Mouse (Mus musculus): Measurements from ENCODE around the gene Sema4c. TPM values are rescaled to one million over a fixed set of nuclear protein-coding genes. Genes with fewer than 3 reads are reported as not detected.

Sema4c gene
- polyA plus RNA-seq, 1 experiment from 2014 or later, result 35.3 TPM

DNA sequence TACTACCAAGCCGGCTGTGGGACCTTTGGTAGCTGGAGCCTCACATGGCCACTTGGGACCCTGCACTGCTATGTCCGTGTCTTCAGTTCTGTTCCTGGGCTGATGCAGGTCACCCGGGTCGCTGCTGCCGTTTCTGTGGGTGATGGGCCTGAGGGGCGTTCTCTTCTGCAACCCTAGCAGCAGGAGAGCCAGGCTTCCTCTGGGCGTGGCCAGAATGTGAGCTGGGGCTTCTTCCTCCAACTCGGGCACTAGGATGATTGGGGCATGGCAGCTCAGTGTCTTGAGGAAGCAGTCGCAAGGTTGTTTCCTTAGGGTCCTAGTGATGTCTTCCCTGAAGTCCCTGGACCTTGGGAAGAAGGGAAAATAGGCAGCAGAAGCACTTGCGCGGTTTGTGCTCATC is 38.5 kb downstream of the Sema4c start:
- Histone ChIP-seq H3K27ac (no peak overlapping the region), H3K4me2 (no peak overlapping the region), H3K36me3 (peaks cover 77% of the 10 kb centered on the region), H3K27me3 (no peaks in the 10 kb centered on the region), H3K4me3 (replicated peaks) (no peak overlapping the region), H3K4me1 (replicated peaks) (peaks cover 35% of the 10 kb centered on the region), H3K9me3 (no peaks in the 10 kb centered on the region), H3K9ac (replicated peaks) (no peak overlapping the region)
- no peak for ATAC-seq (ENCODE audit: insufficient number of reproducible peaks, insufficient read depth, low FRiP score, low TSS enrichment, low read depth)
- 80% methylated on average over 11 of the region's 11 CpGs for WGBS

DNA sequence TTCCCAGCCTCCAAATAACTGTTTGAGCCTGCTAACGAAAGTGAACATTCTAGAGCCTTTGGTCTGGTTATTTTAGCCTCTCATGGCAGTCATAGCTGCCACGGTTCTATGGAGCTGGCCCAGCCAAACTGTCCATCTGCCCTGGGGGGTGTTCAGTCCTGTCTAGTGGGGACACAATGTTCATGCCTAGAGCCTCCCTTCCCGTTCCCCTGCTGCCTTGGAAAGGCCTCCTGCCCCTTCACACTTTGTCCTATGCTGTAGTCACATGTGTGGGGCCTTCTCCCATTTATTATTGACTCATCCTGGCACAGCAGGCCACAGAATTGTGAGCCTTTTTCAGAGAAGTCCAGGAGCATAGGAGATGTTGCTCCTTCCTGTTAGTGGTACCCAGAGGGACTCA is 39.9 kb downstream of the Sema4c start:
- H3K9ac ChIP-seq (replicated peaks), result no peak overlapping the region
- no peak overlapping the region for H3K4me3 ChIP-seq (replicated peaks)
- H3K4me2 ChIP-seq, result no peak overlapping the region
- peaks cover 66% of the 10 kb centered on the region for H3K36me3 ChIP-seq
- 94% methylated on average over 3 of the region's 3 CpGs for WGBS
- peaks cover 38% of the 10 kb centered on the region for H3K4me1 ChIP-seq (replicated peaks)
- no peak overlapping the region for H3K27ac ChIP-seq
- no peak for ATAC-seq (ENCODE audit: insufficient number of reproducible peaks, insufficient read depth, low FRiP score, low TSS enrichment, low read depth)
- H3K9me3 ChIP-seq, result no peaks in the 10 kb centered on the region
- H3K27me3 ChIP-seq, result no peaks in the 10 kb centered on the region

DNA sequence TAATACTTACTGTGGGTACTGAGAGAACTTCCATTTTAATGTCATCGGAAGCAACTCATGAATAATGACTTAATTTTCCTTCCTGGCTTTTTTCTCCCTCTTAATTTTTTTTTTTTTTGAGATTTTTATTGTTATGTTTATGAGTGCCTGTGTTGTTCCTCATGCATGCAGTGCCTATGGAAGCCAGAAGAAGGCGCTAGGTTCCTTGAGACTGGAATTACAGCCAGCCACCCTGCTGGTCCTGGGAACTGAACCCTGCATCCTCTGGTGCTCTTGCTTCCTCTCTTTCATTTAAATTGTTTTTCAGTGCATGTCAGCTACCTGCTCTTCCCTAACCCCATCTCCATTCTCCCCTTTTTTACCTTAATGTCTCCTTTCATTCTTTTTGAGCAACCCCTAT is 44.4 kb downstream of the Sema4c start:
- Histone ChIP-seq H3K4me3 (replicated peaks) (peak overlapping the region; percentile 96), H3K9ac (replicated peaks) (no peak overlapping the region)
- ATAC-seq (ENCODE audit: insufficient number of reproducible peaks, insufficient read depth, low FRiP score, low TSS enrichment, low read depth), result no peak

DNA sequence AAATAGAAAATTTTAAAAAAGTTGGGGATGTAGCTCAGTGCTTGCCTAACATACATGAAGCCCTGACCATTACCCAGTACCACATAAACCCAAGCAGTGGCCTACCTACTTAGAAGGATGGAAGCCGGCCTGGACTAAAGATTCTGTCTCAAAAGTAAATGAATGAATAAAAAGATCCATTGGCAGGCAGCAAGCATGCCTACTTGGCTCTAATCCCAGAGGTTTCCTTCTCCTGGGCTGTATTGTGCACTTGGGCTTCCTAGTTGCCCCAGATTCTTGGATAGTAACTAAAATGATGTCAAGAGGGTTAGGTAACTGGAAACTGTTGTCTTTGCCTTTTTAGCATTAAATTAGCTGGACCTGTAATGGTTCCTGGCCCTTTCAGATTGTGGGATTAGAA is 44.8 kb downstream of the Sema4c start:
- Histone ChIP-seq H3K4me3 (replicated peaks) (peak overlapping the region; percentile 96), H3K27me3 (no peaks in the 10 kb centered on the region), H3K9ac (replicated peaks) (peak overlapping the region; percentile 84), H3K27ac (no peak overlapping the region), H3K9me3 (no peaks in the 10 kb centered on the region), H3K4me1 (replicated peaks) (peaks cover 21% of the 10 kb centered on the region), H3K4me2 (peak overlapping the region; percentile 95), H3K36me3 (peaks cover 28% of the 10 kb centered on the region)
- WGBS, result 17% methylated on average over 1 of the region's 1 CpGs
- no peak for ATAC-seq (ENCODE audit: insufficient number of reproducible peaks, insufficient read depth, low FRiP score, low TSS enrichment, low read depth)

More for the DNA sequence above, 44.4 kb downstream of the Sema4c start:
- H3K36me3 ChIP-seq, result peaks cover 30% of the 10 kb centered on the region
- 36% methylated on average over 2 of the region's 2 CpGs for WGBS
- peak overlapping the region; percentile 95 for H3K4me2 ChIP-seq
- no peak overlapping the region for H3K27ac ChIP-seq
- peaks cover 21% of the 10 kb centered on the region for H3K4me1 ChIP-seq (replicated peaks)
- no peaks in the 10 kb centered on the region for H3K9me3 ChIP-seq
- no peaks in the 10 kb centered on the region for H3K27me3 ChIP-seq

DNA sequence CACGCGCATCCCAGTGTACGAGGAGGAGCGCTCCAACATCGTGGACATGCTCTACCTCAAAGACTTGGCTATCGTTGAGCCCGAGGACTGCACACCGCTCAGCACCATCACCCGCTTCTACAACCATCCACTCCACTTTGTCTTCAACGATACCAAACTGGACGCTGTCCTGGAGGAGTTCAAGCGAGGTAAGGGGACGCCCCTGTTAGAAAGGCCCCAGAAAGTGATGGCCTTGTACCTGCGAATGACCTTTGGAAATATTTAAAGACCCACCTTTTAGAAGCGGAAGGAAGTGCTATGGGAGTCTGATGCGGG is 45.2 kb downstream of the Sema4c start:
- H3K27ac ChIP-seq, result peak overlapping the region; percentile 100
- H3K9me3 ChIP-seq, result no peaks in the 10 kb centered on the region
- under 1% methylated on average over 16 of the region's 16 CpGs for WGBS

GRCm38 (mm10) chr1:36512089-36512965 is 45.8 kb downstream of the Sema4c start:
- Histone ChIP-seq H3K4me3 (replicated peaks) (peak overlapping the region; percentile 96), H3K9ac (replicated peaks) (peak overlapping the region; percentile 84), H3K9me3 (no peaks in the 10 kb centered on the region), H3K4me1 (replicated peaks) (peaks cover 21% of the 10 kb centered on the region), H3K4me2 (peak overlapping the region; percentile 95), H3K36me3 (peaks cover 28% of the 10 kb centered on the region), H3K27me3 (no peaks in the 10 kb centered on the region), H3K27ac (peak overlapping the region; percentile 100)
- WGBS, result under 1% methylated on average over 119 of the region's 126 CpGs
- ATAC-seq (ENCODE audit: insufficient number of reproducible peaks, insufficient read depth, low FRiP score, low TSS enrichment, low read depth), result peak; percentile 48

More for the DNA sequence above, 45.2 kb downstream of the Sema4c start:
- Histone ChIP-seq H3K9ac (replicated peaks) (peak overlapping the region; percentile 84), H3K4me1 (replicated peaks) (peaks cover 21% of the 10 kb centered on the region), H3K4me2 (peak overlapping the region; percentile 95), H3K4me3 (replicated peaks) (peak overlapping the region; percentile 96), H3K36me3 (peaks cover 26% of the 10 kb centered on the region), H3K27me3 (no peaks in the 10 kb centered on the region)
- ATAC-seq (ENCODE audit: insufficient number of reproducible peaks, insufficient read depth, low FRiP score, low TSS enrichment, low read depth), result no peak

DNA sequence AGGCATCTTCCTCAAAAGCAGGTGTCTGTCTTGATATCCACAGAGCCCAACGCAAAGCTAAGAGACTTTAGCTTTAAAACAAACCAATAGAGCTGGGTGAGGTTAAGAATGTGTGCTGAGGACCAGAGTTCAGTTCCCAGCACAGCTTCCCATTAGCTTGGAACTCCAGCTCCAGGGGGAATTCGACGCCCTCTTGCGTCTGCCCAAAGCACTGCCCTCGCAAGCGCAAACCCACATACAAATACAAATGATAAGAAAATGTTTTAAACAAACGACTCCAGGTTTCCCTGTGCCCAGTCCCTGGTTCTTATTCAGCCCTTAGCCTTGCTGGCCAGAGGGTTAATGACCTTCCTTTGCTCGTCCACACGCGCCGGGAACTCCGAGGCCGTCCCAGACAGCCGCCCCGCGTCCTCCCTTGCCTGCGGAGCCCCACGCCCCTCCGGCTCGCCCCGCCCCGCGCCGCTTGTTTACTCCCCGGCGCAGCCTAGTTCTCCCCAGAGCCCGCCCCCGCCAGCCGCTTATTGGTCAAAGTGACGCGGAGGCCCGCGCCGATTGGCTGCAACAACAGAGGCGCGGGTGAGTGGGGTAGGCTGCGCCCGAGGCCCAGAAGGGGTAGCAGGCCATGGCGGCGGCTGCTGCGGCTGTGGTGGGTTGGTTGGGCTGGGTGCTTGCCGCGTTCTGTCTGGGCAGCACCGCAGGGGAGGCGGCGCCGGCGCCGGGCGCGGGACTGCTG is 46.7 kb downstream of the Sema4c start, which contains the start of gene Cnnm3:
TSS of gene Cnnm3 (plus strand) at position 579 of the 733 bp plus-strand sequence.
- peak within 1 kb of the TSS; percentile 84 for H3K9ac ChIP-seq (replicated peaks)
- ATAC-seq (ENCODE audit: insufficient number of reproducible peaks, insufficient read depth, low FRiP score, low TSS enrichment, low read depth), result peak; percentile 95
- peak within 1 kb of the TSS; percentile 96 for H3K4me3 ChIP-seq (replicated peaks)
- H3K27ac ChIP-seq, result peak within 1 kb of the TSS; percentile 100
- no peaks in the 10 kb centered on the region for H3K9me3 ChIP-seq
- peak within 1 kb of the TSS; percentile 95 for H3K4me2 ChIP-seq
- 2% methylated on average over 48 of the region's 51 CpGs for WGBS
- peaks cover 26% of the 10 kb centered on the region for H3K36me3 ChIP-seq
- peaks cover 21% of the 10 kb centered on the region for H3K4me1 ChIP-seq (replicated peaks)
- H3K27me3 ChIP-seq, result no peaks in the 10 kb centered on the region

DNA sequence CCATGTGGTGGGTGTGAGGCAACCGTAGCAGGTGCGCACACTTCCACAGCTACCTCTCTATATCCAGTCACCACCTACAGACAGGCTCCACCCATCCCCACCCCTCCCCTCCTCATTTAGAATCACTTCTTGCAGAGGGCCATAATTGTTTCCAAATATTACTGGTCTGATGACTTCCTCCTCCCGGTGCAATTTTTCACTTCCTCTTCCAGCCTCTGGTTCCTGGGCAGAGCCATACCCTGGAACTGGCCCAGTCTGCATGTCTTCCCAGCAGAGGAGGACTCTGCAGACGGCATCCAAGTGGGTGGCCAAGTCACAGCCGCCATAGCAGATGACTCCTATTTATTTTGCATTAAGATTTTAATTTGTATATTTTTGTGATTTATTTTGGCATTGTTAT is 49.9 kb downstream of the Sema4c start:
- no peak for ATAC-seq (ENCODE audit: insufficient number of reproducible peaks, insufficient read depth, low FRiP score, low TSS enrichment, low read depth)
- Histone ChIP-seq H3K4me2 (no peak overlapping the region), H3K9me3 (no peaks in the 10 kb centered on the region), H3K27ac (no peak overlapping the region), H3K4me3 (replicated peaks) (no peak overlapping the region), H3K9ac (replicated peaks) (no peak overlapping the region), H3K27me3 (no peaks in the 10 kb centered on the region), H3K36me3 (peaks cover 35% of the 10 kb centered on the region), H3K4me1 (replicated peaks) (peaks cover 4% of the 10 kb centered on the region)
- 85% methylated on average over 5 of the region's 5 CpGs for WGBS

DNA sequence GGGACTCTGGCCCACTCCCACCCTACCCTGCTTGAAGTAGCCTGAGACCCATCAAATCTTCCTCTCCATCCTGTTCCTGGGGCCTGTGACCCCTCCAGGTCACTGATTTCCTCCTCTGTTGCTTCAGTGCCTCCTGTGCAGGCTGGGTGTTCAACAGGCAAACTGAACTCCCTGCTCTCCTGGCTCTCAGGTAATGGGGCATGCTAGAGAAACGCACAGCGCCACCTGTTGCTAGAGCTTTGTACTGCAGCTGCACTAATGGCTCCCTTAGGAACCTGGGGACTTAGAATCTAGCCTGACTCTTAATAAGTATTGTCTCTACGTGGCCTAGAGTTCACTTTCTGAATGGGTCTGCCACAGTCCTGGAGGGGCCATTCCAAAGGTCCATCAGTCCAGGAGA is 56.9 kb downstream of the Sema4c start:
- 12% methylated on average over 3 of the region's 3 CpGs for WGBS
- Histone ChIP-seq H3K36me3 (peaks cover 51% of the 10 kb centered on the region), H3K27ac (no peak overlapping the region), H3K4me2 (no peak overlapping the region), H3K9ac (replicated peaks) (no peak overlapping the region), H3K27me3 (no peaks in the 10 kb centered on the region), H3K4me1 (replicated peaks) (no peaks in the 10 kb centered on the region), H3K9me3 (no peaks in the 10 kb centered on the region), H3K4me3 (replicated peaks) (no peak overlapping the region)
- ATAC-seq (ENCODE audit: insufficient number of reproducible peaks, insufficient read depth, low FRiP score, low TSS enrichment, low read depth), result no peak

Measured in limb, embryonic 12.5 days (tissue).